In genomic region chr6:89350520-89350919, GRCm38 (mm10) we compare ENCODE assay signal across 12 mouse cellular contexts. TPM values are rescaled to one million over a fixed set of nuclear protein-coding genes. Genes with fewer than 3 reads are reported as not detected.
DNase-seq lines count a peak whose midpoint lies in the region; ATAC-seq and TF ChIP-seq lines count a peak whose summit lies in the region.
"Had no signal": no experiment of that assay in that cellular context is flagged by ENCODE, and none has a peak within 500 bp of the region (broad histone marks: within the 10 kb centered on the region; RNA-seq: fewer than 3 reads in every experiment).

No protein-coding gene starts in this region.

- no peak overlapping the region for H3K4me3 ChIP-seq in heart, embryonic 14.5 days (ENCODE audit: control insufficient read depth in 1 of 2, insufficient read depth in 1 of 2, low read depth in 1 of 2, low read length in 2 of 2)
- H3K4me3 ChIP-seq in lung, embryonic 15.5 days = no peak overlapping the region
- H3K4me3 ChIP-seq in lung, adult 2 months (replicated peaks; ENCODE audit: extremely low read depth, low read depth, low read length) = no peak overlapping the region
- no peak overlapping the region for H3K4me3 ChIP-seq in embryonic facial prominence, embryonic 15.5 days (replicated peaks)
- H3K4me3 ChIP-seq in myocyte = no peak overlapping the region
- H3K4me3 ChIP-seq: embryonic facial prominence, embryonic 12.5 days; neural tube, embryonic 12.5 days had no signal

- H3K27ac ChIP-seq in heart, embryonic 14.5 days (replicated peaks in 1 of 2; ENCODE audit: control insufficient read depth in 1 of 2, insufficient read depth in 1 of 2, low read depth in 2 of 2, low read length in 2 of 2) = peak overlapping the region; percentile 85 to 92
- H3K27ac ChIP-seq in lung, embryonic 15.5 days = peak overlapping the region; percentile 78; the same call in 1 of the 2 replicates
- H3K27ac ChIP-seq in embryonic facial prominence, embryonic 15.5 days (replicated peaks) = peak overlapping the region; percentile 86

- peak overlapping the region; percentile 54 for H3K9ac ChIP-seq in heart, embryonic 14.5 days (ENCODE audit: low read length)
- no peak overlapping the region for H3K9ac ChIP-seq in lung, embryonic 15.5 days
- H3K9ac ChIP-seq in embryonic facial prominence, embryonic 15.5 days = no peak overlapping the region
- H3K9ac ChIP-seq: embryonic facial prominence, embryonic 12.5 days; neural tube, embryonic 12.5 days had no signal

- 90% methylated on average over 2 of the region's 2 CpGs for WGBS in heart, embryonic 14.5 days
- WGBS in lung, embryonic 15.5 days = 100% methylated on average over 2 of the region's 2 CpGs
- WGBS in lung, adult 2 months = 98% methylated on average over 2 of the region's 2 CpGs
- WGBS in embryonic facial prominence, embryonic 15.5 days = 90% methylated on average over 2 of the region's 2 CpGs

- H3K9me3 ChIP-seq in heart, embryonic 14.5 days (ENCODE audit: control insufficient read depth, low read length) = no peaks in the 10 kb centered on the region
- no peaks in the 10 kb centered on the region for H3K9me3 ChIP-seq in lung, embryonic 15.5 days
- H3K9me3 ChIP-seq in embryonic facial prominence, embryonic 15.5 days (replicated peaks) = no peaks in the 10 kb centered on the region
- H3K9me3 ChIP-seq: embryonic facial prominence, embryonic 12.5 days; neural tube, embryonic 12.5 days had no signal

- peaks cover 54% of the 10 kb centered on the region for H3K36me3 ChIP-seq in heart, embryonic 14.5 days (ENCODE audit: control insufficient read depth, insufficient read depth, low read length)
- peaks cover 38% of the 10 kb centered on the region for H3K36me3 ChIP-seq in lung, embryonic 15.5 days
- peaks cover 52% of the 10 kb centered on the region for H3K36me3 ChIP-seq in embryonic facial prominence, embryonic 15.5 days
- peaks cover 16% of the 10 kb centered on the region for H3K36me3 ChIP-seq in myocyte (ENCODE audit: control insufficient read depth, insufficient read depth)

- H3K27me3 ChIP-seq in heart, embryonic 14.5 days (ENCODE audit: control insufficient read depth, insufficient read depth, low read length) = no peaks in the 10 kb centered on the region
- H3K27me3 ChIP-seq in lung, embryonic 15.5 days = no peaks in the 10 kb centered on the region
- H3K27me3 ChIP-seq in embryonic facial prominence, embryonic 15.5 days = no peaks in the 10 kb centered on the region
- no peaks in the 10 kb centered on the region for H3K27me3 ChIP-seq in myocyte (ENCODE audit: control insufficient read depth, insufficient read depth, insufficient read length)
- H3K27me3 ChIP-seq: embryonic facial prominence, embryonic 12.5 days; neural tube, embryonic 12.5 days had no signal

- H3K79me2 ChIP-seq in myocyte (ENCODE audit: control insufficient read depth, insufficient read depth) = peaks cover 47% of the 10 kb centered on the region

- no peak overlapping the region for H3ac ChIP-seq in myocyte (ENCODE audit: control insufficient read depth, insufficient read length)

- DNase-seq in heart, postnatal 4 days = no peak
- DNase-seq in lung, adult 2 months = no peak
- DNase-seq in frontal cortex, postnatal 36 days (ENCODE audit: low spot score in 2 of 2) = no peak
- DNase-seq in cerebellum, postnatal 36 days = no peak
- DNase-seq: cerebellum, adult 18-20 months had no signal

- TF ChIP-seq CTCF in lung, adult 2 months (IDR thresholded peaks at IDR 0.05; ENCODE audit: insufficient read depth, low read length) = no peak

- no peak for ATAC-seq in heart, embryonic 14.5 days (ENCODE audit: insufficient number of reproducible peaks, insufficient read depth, low FRiP score, low read depth)
- ATAC-seq in lung, embryonic 15.5 days (ENCODE audit: borderline replicate concordance, extremely low read depth, low FRiP score, low TSS enrichment) = no peak
- ATAC-seq in embryonic facial prominence, embryonic 15.5 days (ENCODE audit: insufficient number of reproducible peaks, low FRiP score, low TSS enrichment, low read depth) = no peak

- H3K4me1 ChIP-seq in heart, embryonic 14.5 days (ENCODE audit: control insufficient read depth in 2 of 2, insufficient read depth in 2 of 2, low read length in 2 of 2) = peaks cover 53 to 64% of the 10 kb centered on the region in 2 experiments
- H3K4me1 ChIP-seq in lung, embryonic 15.5 days = peaks cover 42% of the 10 kb centered on the region
- H3K4me1 ChIP-seq in lung, adult 2 months (ENCODE audit: control insufficient read depth, insufficient read depth, low read length) = peaks cover 35% of the 10 kb centered on the region
- H3K4me1 ChIP-seq in embryonic facial prominence, embryonic 15.5 days = peaks cover 81% of the 10 kb centered on the region

- H3K4me2 ChIP-seq in heart, embryonic 14.5 days (ENCODE audit: low read length) = no peak overlapping the region
- no peak overlapping the region for H3K4me2 ChIP-seq in lung, embryonic 15.5 days
- no peak overlapping the region for H3K4me2 ChIP-seq in embryonic facial prominence, embryonic 15.5 days (replicated peaks)
- peak overlapping the region; percentile 46 for H3K4me2 ChIP-seq in myocyte (ENCODE audit: low read depth)
- H3K4me2 ChIP-seq: embryonic facial prominence, embryonic 12.5 days; liver, embryonic 11.5 days had no signal

- TF ChIP-seq POLR2A in lung, adult 2 months (IDR thresholded peaks at IDR 0.05; ENCODE audit: borderline replicate concordance, extremely low read depth, low read depth, low read length) = no peak
- TF ChIP-seq POLR2A in myocyte (IDR thresholded peaks at IDR 0.05; ENCODE audit: insufficient read length, low read depth) = no peak

TF ChIP-seq in myocyte, 11 proteins besides CTCF, POLR2A, EP300 and RAD21:
- no peak for TF ChIP-seq MAX (IDR thresholded peaks at IDR 0.05; ENCODE audit: low read depth)
- no peak for TF ChIP-seq MYOG (IDR thresholded peaks at IDR 0.05; ENCODE audit: control insufficient read depth in 1 of 3, insufficient read depth in 1 of 3, insufficient read length in 2 of 3, low read depth in 2 of 3)
- TF ChIP-seq USF1 (IDR thresholded peaks at IDR 0.05; ENCODE audit: low read depth) = no peak
- TF ChIP-seq E2F4 (IDR thresholded peaks at IDR 0.05; ENCODE audit: insufficient read depth) = no peak
- no peak for TF ChIP-seq TCF3 (IDR thresholded peaks at IDR 0.05; ENCODE audit: insufficient read length, low read depth)
- TF ChIP-seq POLR2AphosphoS2 (IDR thresholded peaks at IDR 0.05; ENCODE audit: insufficient read length, low read depth) = no peak
- TF ChIP-seq TCF12 (IDR thresholded peaks at IDR 0.05; ENCODE audit: insufficient read depth, poor library complexity, severe bottlenecking) = peak; percentile 2
- no peak for TF ChIP-seq SRF (IDR thresholded peaks at IDR 0.05; ENCODE audit: control insufficient read depth, insufficient read length, low read depth)
- no peak for TF ChIP-seq CEBPB (IDR thresholded peaks at IDR 0.05; ENCODE audit: insufficient read depth, poor library complexity, severe bottlenecking)
- TF ChIP-seq REST (IDR thresholded peaks at IDR 0.05; ENCODE audit: insufficient read depth, insufficient read length) = no peak
- TF ChIP-seq MYOD1 (IDR thresholded peaks at IDR 0.05; ENCODE audit: control insufficient read depth in 1 of 3, insufficient read length in 2 of 3, low read depth in 2 of 3) = peak; percentile 0 to 76 (median 51)

RNA-seq across cellular contexts. Expression of gene Plxna1, which starts 11.9 kb away (rescaled TPM):
- polyA plus RNA-seq in heart, embryonic 14.5 days (2014; fragmentation: Nextera tagmentation; extraction: Ambion mirVana) = 9.7 and 11.1 TPM in 2 replicates
- total RNA-seq in heart, postnatal 4 days (2021) = 10 to 100 TPM; 37.6 to 39.7 TPM
- 25.1 and 27.5 TPM in 2 replicates for polyA plus RNA-seq in lung, embryonic 15.5 days (2015; fragmentation: Nextera tagmentation; extraction: Ambion mirVana)
- polyA plus RNA-seq in lung, adult 2 months (2012; rRNA removed) = 153 and 189 TPM in 2 replicates
- polyA plus RNA-seq in embryonic facial prominence, embryonic 15.5 days (2015; fragmentation: Nextera tagmentation; extraction: Ambion mirVana) = 31.7 and 33.2 TPM in 2 replicates
- polyA plus RNA-seq in myocyte (2012; fragmentation: generic; extraction: Trizol) = 64.4 TPM
